In the genomic region with DNA sequence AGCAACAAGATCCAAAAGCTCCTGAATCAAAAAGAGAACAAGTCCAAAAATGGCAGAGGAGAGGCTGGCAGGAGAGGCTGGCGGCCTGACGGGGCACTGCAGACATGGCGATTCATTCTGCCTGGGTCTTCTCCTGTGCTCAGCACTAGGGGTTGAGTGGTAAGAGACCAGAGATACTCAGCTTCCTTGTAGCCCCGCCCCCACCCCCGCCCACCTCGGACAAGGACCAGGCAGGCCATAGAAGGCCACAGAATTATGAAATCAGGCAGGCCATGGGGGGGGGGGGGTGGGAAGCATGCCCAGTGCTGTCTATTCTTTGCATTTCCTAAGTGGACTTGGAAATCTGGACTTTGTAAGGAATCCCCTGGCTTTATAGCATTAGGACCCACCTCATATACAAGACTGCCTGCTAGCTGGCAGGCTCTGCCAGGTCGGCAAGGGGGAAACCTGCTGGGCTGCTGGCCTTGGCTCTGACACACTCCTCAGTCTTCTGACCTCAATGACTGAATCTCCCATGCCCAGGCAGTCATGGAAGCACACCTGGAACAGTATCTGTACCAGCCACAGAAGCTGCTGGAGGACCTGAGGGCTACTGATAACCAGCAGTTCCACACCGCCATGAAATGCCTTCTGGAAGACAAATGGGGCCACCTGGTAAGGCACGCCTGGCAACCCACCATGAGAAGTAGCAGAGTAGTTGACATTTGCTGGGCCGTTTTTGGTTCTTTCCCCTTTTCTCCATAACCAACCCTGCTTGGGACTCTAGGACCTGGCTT, we compare ENCODE assay signal across 22 mouse cellular contexts. TPM values are rescaled to one million over a fixed set of nuclear protein-coding genes. Genes with fewer than 3 reads are reported as not detected.
A peak's percentile ranks its signal among the peaks of the same experiment; 100 is the strongest.
DNase-seq lines count a peak whose midpoint lies in the region; ATAC-seq and TF ChIP-seq lines count a peak whose summit lies in the region.
"Had no signal": no experiment of that assay in that cellular context is flagged by ENCODE, and none has a peak within 500 bp of the region (broad histone marks: within the 10 kb centered on the region; RNA-seq: fewer than 3 reads in every experiment).

No protein-coding gene starts in this region.

- H3K27me3 ChIP-seq in lung, postnatal 0 days (replicated peaks; ENCODE audit: insufficient read depth, low read length) = 0 out of 2 replicates have a peak, but pooled peaks cover 2% of the 10 kb centered on the region
- no peaks in the 10 kb centered on the region for H3K27me3 ChIP-seq in liver, embryonic 11.5 days (replicated peaks; ENCODE audit: control insufficient read depth, insufficient read depth, low read length)
- H3K27me3 ChIP-seq in liver, embryonic 15.5 days = no peaks in the 10 kb centered on the region; the same call in 1 of the 2 replicates
- H3K27me3 ChIP-seq in forebrain, embryonic 11.5 days (ENCODE audit: control insufficient read depth, insufficient read depth, low read length) = no peaks in the 10 kb centered on the region
- H3K27me3 ChIP-seq: forebrain, embryonic 15.5 days; heart, embryonic 15.5 days; Patski had no signal

- H3K36me3 ChIP-seq in lung, postnatal 0 days (ENCODE audit: insufficient read depth, low read length) = no peaks in the 10 kb centered on the region
- no peaks in the 10 kb centered on the region for H3K36me3 ChIP-seq in liver, embryonic 11.5 days (ENCODE audit: control insufficient read depth, insufficient read depth, low read length)
- H3K36me3 ChIP-seq in liver, embryonic 15.5 days (replicated peaks) = no peaks in the 10 kb centered on the region
- no peaks in the 10 kb centered on the region for H3K36me3 ChIP-seq in forebrain, embryonic 11.5 days (ENCODE audit: control insufficient read depth, insufficient read depth, low read length)
- H3K36me3 ChIP-seq: forebrain, embryonic 15.5 days; heart, embryonic 15.5 days had no signal

- no peaks in the 10 kb centered on the region for H3K4me1 ChIP-seq in lung, postnatal 0 days (ENCODE audit: insufficient read depth, low read depth, low read length)
- H3K4me1 ChIP-seq in liver, embryonic 11.5 days (replicated peaks; ENCODE audit: control insufficient read depth, insufficient read depth, low read length) = no peaks in the 10 kb centered on the region; the same call in 1 of the 2 replicates
- H3K4me1 ChIP-seq in liver, embryonic 15.5 days (replicated peaks) = no peaks in the 10 kb centered on the region; the same call in 1 of the 2 replicates
- no peaks in the 10 kb centered on the region for H3K4me1 ChIP-seq in forebrain, embryonic 11.5 days (replicated peaks; ENCODE audit: control insufficient read depth, insufficient read depth, low read length)
- H3K4me1 ChIP-seq: forebrain, embryonic 15.5 days; heart, embryonic 15.5 days had no signal

- no peak overlapping the region for H3K27ac ChIP-seq in lung, postnatal 0 days (ENCODE audit: low read length)
- H3K27ac ChIP-seq in liver, embryonic 11.5 days (ENCODE audit: low read depth, low read length) = no peak overlapping the region
- H3K27ac ChIP-seq in liver, embryonic 15.5 days (replicated peaks) = no peak overlapping the region
- H3K27ac ChIP-seq in forebrain, embryonic 11.5 days (ENCODE audit: low read depth, low read length) = no peak overlapping the region
- H3K27ac ChIP-seq: forebrain, embryonic 15.5 days; heart, embryonic 15.5 days; hindbrain, postnatal 0 days had no signal

- no peak for TF ChIP-seq EP300 in lung, postnatal 0 days (IDR thresholded peaks at IDR 0.05)

- no peak overlapping the region for H3K4me2 ChIP-seq in lung, postnatal 0 days (replicated peaks; ENCODE audit: low read depth, low read length)
- H3K4me2 ChIP-seq in liver, embryonic 11.5 days = no peak overlapping the region
- H3K4me2 ChIP-seq in liver, embryonic 15.5 days = no peak overlapping the region
- H3K4me2 ChIP-seq in forebrain, embryonic 11.5 days (ENCODE audit: low read depth, low read length, severe bottlenecking) = no peak overlapping the region
- H3K4me2 ChIP-seq: forebrain, embryonic 15.5 days; heart, embryonic 15.5 days had no signal

- no peak for DNase-seq in lung, postnatal 0 days (ENCODE audit: low spot score)
- DNase-seq in lung, postnatal 14 days = no peak
- no peak for DNase-seq in liver, embryonic 11.5 days (ENCODE audit: low spot score)
- no peak for DNase-seq in gastrocnemius, adult 8-10 months (ENCODE audit: low spot score in 2 of 2)
- no peak for DNase-seq in forebrain, embryonic 11.5 days (ENCODE audit: low spot score)
- DNase-seq: adrenal gland, postnatal 14 days; B cell, adult 2 months; cerebellum, adult 11 months; cerebellum, adult 9-10 months; cerebellum, postnatal 36 days; kidney, adult 8-10 months; kidney, postnatal 10 days; layer of hippocampus, adult 9-11 months; lung, postnatal 36 days; midbrain, embryonic 14.5 days had no signal

- WGBS in lung, postnatal 0 days = 66% methylated on average over 10 of the region's 10 CpGs
- WGBS in liver, embryonic 11.5 days = 60% methylated on average over 10 of the region's 10 CpGs
- WGBS in liver, embryonic 15.5 days (ENCODE audit: insufficient replicate concordance) = 38% methylated on average over 10 of the region's 10 CpGs
- WGBS in forebrain, embryonic 11.5 days = 78% methylated on average over 10 of the region's 10 CpGs

- no peak overlapping the region for H3K9ac ChIP-seq in lung, postnatal 0 days (replicated peaks; ENCODE audit: low read depth)
- H3K9ac ChIP-seq in liver, embryonic 11.5 days (ENCODE audit: low read depth, low read length) = no peak overlapping the region
- H3K9ac ChIP-seq in liver, embryonic 15.5 days = no peak overlapping the region
- H3K9ac ChIP-seq in forebrain, embryonic 11.5 days (ENCODE audit: low read length) = no peak overlapping the region
- H3K9ac ChIP-seq: forebrain, embryonic 15.5 days; heart, embryonic 15.5 days had no signal

- no peak for TF ChIP-seq CTCF in lung, postnatal 0 days (IDR thresholded peaks at IDR 0.05)

- ATAC-seq in lung, postnatal 0 days = peak; percentile 30; the same call in 1 of the 2 replicates
- peak; percentile 78 for ATAC-seq in liver, embryonic 11.5 days (replicated peaks; ENCODE audit: low FRiP score)
- peak; percentile 49 for ATAC-seq in liver, embryonic 15.5 days (ENCODE audit: insufficient read depth)
- no peak for ATAC-seq in forebrain, embryonic 11.5 days (replicated peaks; ENCODE audit: low FRiP score)
- ATAC-seq: forebrain, embryonic 15.5 days; hindbrain, postnatal 0 days; intestine, embryonic 16.5 days; Patski had no signal

- no peak overlapping the region for H3K4me3 ChIP-seq in lung, postnatal 0 days (ENCODE audit: low read depth, low read length)
- H3K4me3 ChIP-seq in liver, embryonic 11.5 days (ENCODE audit: low read depth, low read length) = no peak overlapping the region
- no peak overlapping the region for H3K4me3 ChIP-seq in liver, embryonic 15.5 days (replicated peaks)
- H3K4me3 ChIP-seq in forebrain, embryonic 11.5 days (ENCODE audit: low read depth, low read length) = no peak overlapping the region
- H3K4me3 ChIP-seq: forebrain, embryonic 15.5 days; heart, embryonic 15.5 days had no signal

- H3K9me3 ChIP-seq in lung, postnatal 0 days (ENCODE audit: low read length) = no peaks in the 10 kb centered on the region
- no peaks in the 10 kb centered on the region for H3K9me3 ChIP-seq in liver, embryonic 11.5 days (ENCODE audit: control insufficient read depth, low read length)
- H3K9me3 ChIP-seq in liver, embryonic 15.5 days (replicated peaks) = no peaks in the 10 kb centered on the region
- H3K9me3 ChIP-seq in forebrain, embryonic 11.5 days (ENCODE audit: control insufficient read depth, low read length) = no peaks in the 10 kb centered on the region
- H3K9me3 ChIP-seq: forebrain, embryonic 15.5 days; heart, embryonic 15.5 days had no signal

RNA-seq across cellular contexts. Expression of gene Otoa, which starts 17.4 kb away (rescaled TPM):
- polyA plus RNA-seq in lung, postnatal 0 days (2015; fragmentation: Nextera tagmentation; extraction: Ambion mirVana) = 0.04 TPM in 2 replicates
- polyA plus RNA-seq in liver, embryonic 11.5 days (2014; fragmentation: Nextera tagmentation; extraction: Ambion mirVana) = 0.16 TPM in 1 of 2 replicates, not detected in the other
- 0.08 TPM in 1 of 2 replicates, not detected in the other for polyA plus RNA-seq in liver, embryonic 15.5 days (2015; fragmentation: Nextera tagmentation; extraction: Ambion mirVana)
- total RNA-seq in gastrocnemius, adult 8-10 months (2022) = under 1 TPM in 2 of 4 experiments, not detected in 2; 0.05 to 0.21 TPM
- 0.11 TPM in 1 of 2 replicates, not detected in the other for polyA plus RNA-seq in forebrain, embryonic 11.5 days (2014; fragmentation: Nextera tagmentation; extraction: Ambion mirVana)
- polyA plus RNA-seq: embryonic facial prominence, embryonic 11.5 days; forebrain, embryonic 15.5 days had no signal

RNA-seq across cellular contexts. Expression of gene Igsf6, which starts 24.4 kb away (rescaled TPM):
- 5.5 TPM in 2 replicates for polyA plus RNA-seq in lung, postnatal 0 days (2015; fragmentation: Nextera tagmentation; extraction: Ambion mirVana)
- polyA plus RNA-seq in liver, embryonic 11.5 days (2014; fragmentation: Nextera tagmentation; extraction: Ambion mirVana) = 8.4 and 10.2 TPM in 2 replicates
- 13.9 and 14.5 TPM in 2 replicates for polyA plus RNA-seq in liver, embryonic 15.5 days (2015; fragmentation: Nextera tagmentation; extraction: Ambion mirVana)
- total RNA-seq in gastrocnemius, adult 8-10 months (2022) = under 1 TPM in 3 of 4 experiments, not detected in 1; 0.13 to 0.36 (median 0.20) TPM
- polyA plus RNA-seq in forebrain, embryonic 11.5 days (2014; fragmentation: Nextera tagmentation; extraction: Ambion mirVana) = 0.96 and 1.2 TPM in 2 replicates
- total RNA-seq: hindbrain, postnatal 0 days had no signal
